Mouse (Mus musculus): ENCODE results near the gene Cpvl.

The Cpvl gene

GRCm38 (mm10) chr6:53937143-53938134 is 41.0 kb downstream of the Cpvl start:
- no peak for DNase-seq (ENCODE audit: inconsistent ontology term)

DNA sequence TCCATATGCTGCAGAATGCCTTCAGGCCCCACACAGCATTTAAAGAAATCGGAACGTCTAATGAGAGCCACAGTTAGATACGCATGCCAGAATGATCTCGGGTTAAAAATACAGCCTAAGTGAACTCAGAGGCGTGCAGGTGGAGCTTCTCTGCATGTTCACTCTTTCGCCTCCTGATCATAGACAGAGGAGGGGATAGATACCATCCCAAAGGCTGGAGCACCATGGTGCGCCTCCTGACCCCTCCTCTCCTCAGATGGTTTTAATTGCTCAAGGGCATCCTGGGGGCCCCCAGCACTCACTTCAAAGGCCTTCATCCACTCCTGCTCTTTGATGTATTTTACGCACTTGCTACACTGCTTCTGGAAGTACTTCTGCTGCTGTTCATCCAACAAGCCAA is 46.9 kb downstream of the Cpvl start:
- DNase-seq (ENCODE audit: inconsistent ontology term): no peak

GRCm38 (mm10) chr6:53929858-53930257 is 48.6 kb downstream of the Cpvl start:
- no peak for DNase-seq (ENCODE audit: inconsistent ontology term)

DNA sequence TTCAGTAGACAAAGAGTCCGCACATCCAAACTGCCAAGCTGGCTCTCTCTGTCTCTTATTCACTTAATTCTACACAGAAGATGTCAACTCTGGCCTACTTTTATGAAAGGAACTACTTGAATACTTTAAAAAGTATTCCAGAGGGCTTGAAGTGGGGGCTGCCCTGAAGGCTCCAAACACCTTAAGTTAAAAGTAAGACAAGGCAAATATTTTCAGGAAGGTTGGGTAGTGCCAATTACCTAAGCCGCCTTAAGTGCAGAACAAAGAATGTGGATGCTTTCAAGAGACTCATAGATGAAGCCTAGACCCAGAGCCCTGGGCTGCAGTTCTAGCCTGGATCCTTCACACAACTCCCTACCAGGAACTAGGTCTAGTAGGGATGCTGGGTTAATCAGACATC is 52.3 kb downstream of the Cpvl start:
- DNase-seq (ENCODE audit: inconsistent ontology term): no peak

- no peak for DNase-seq (ENCODE audit: inconsistent ontology term)
These were observed 53.3 kb downstream of the Cpvl start for GRCm38 (mm10) chr6:53925192-53925591.

DNA sequence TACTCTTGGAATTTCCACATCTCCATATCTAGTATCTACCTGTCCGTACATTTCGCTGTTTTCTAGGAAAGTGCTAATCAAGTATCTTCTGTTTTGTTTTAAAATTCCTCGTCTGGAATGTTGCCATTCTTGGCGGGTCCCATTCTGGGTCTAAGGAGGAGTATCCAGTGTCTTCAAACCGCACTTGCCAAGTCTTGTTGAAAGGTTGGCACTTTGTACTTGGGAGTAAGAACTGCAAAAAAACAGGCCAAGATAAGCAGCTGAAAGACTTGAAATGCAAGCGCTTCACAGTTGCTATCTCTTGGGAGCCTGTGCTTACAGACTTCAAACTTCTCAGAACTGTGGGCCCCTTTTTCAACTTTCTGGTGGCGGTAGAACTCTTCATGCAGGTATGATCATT is 58.4 kb downstream of the Cpvl start:
- DNase-seq (ENCODE audit: inconsistent ontology term): no peak

DNA sequence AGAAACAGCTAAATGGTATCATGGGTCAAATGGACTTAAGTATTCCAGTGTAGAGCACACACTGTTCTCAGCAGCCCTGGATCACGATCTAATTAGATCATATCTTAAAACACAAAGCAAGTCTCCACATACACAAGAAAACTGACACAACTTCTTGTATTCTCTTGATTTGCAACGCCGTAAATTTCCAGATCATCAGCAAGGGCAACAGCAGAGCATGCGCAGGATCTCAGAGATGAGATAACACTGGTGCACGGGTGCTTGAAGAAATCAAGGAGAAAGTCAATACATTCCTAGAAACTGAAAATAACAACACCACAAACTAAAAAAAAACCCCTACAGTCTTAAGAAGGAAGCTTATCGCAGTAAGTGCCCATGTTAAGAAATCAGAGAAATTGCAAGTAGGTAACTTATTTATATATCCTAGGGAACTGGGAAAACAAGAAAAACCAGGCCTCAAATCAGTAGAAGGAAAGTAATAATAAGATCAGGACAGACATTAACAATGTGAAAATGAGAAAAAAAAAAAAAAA is 61.4 kb downstream of the Cpvl start:
- no peak for DNase-seq (ENCODE audit: inconsistent ontology term)

DNA sequence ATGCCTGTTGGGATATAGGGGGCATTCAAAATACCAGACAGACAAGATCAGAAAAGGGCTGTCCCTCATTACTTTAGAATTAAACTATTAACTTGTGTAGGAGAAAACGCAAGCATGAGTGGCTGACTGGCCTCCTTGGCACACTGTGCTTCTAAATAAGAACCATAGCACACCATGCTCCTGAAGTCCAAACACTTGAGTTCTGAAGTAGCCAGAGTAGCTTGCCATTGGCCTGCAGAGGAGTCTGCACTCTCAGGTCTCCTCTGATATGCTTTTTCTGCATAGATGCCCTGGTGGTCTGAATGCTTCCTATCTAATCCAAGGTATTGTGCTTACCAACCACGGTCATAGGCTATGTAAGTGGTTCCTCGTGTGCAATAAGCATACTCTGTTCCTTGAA is 63.1 kb downstream of the Cpvl start:
- DNase-seq (ENCODE audit: inconsistent ontology term): no peak

DNA sequence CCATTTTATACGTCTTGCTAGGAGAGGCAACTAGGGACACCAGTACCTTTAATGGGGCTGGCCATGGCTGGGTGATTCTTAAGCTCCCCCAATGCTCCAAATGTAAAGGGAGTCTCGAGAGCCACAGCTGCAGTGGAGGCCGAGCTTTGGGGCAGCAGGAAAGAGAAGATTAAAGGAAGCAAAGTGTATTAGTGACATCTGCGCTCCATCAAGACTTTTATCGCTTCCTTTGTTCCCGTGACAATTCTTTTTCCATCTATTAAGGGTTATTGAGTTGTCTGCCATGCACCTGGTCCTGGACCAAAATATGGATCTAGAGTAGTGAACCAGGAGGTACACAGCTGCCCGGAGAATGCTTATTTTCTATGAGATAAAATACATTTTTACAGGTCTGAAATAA is 65.3 kb downstream of the Cpvl start:
- DNase-seq (ENCODE audit: inconsistent ontology term): no peak

- no peak for DNase-seq (ENCODE audit: inconsistent ontology term)
These were observed 66.2 kb downstream of the Cpvl start for GRCm38 (mm10) chr6:53912112-53912782.

GRCm38 (mm10) chr6:53909986-53910385 is 68.5 kb downstream of the Cpvl start:
- DNase-seq (ENCODE audit: inconsistent ontology term): no peak

DNA sequence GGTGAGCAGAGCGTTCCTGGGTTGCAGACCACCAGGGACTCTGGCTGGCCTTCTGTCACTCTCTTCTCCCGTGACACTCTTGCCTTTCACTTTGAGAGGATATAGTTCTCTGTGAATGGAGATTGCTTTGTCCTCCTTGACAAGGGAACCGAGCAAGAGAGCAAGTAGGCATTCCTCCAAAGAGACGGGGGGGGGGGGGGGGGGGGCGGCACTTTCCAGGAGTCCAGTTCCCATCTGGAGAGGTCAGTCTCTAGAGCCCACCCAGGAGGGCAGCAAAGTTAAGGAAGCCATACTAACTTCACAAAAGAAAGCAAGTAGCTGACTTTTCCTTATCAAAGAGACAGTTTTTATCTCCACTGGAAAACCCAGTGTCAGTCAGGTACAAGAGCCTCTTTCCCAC is 69.0 kb downstream of the Cpvl start:
- DNase-seq (ENCODE audit: inconsistent ontology term): no peak

GRCm38 (mm10) chr6:53906871-53907270 is 71.6 kb downstream of the Cpvl start:
- no peak for DNase-seq (ENCODE audit: inconsistent ontology term)

- no peak for DNase-seq (ENCODE audit: inconsistent ontology term)
These were observed 72.4 kb downstream of the Cpvl start for GRCm38 (mm10) chr6:53906051-53906462.

GRCm38 (mm10) chr6:53905576-53905975 is 72.9 kb downstream of the Cpvl start:
- DNase-seq (ENCODE audit: inconsistent ontology term): no peak

GRCm38 (mm10) chr6:53904703-53905395 is 73.6 kb downstream of the Cpvl start:
- DNase-seq (ENCODE audit: inconsistent ontology term): no peak

DNA sequence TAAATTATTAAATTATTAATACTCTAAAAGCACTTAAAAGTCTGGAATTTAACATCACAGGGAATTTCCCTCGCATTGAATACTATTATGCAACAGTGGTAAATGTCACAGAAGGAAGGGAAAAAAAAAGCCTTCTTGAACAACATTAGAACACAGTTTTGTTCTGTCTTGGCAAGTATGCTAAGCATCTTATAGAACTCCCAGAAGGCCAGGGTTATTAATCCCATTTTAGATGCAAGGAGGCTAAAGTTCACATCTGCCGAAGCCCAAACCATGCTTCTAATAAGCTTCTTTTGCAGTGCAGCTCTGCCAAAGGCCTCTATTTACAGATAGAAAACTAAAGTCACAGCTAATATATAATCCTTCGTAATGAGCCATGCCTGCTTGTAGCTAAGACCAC is 74.3 kb downstream of the Cpvl start:
- no peak for DNase-seq (ENCODE audit: inconsistent ontology term)

DNA sequence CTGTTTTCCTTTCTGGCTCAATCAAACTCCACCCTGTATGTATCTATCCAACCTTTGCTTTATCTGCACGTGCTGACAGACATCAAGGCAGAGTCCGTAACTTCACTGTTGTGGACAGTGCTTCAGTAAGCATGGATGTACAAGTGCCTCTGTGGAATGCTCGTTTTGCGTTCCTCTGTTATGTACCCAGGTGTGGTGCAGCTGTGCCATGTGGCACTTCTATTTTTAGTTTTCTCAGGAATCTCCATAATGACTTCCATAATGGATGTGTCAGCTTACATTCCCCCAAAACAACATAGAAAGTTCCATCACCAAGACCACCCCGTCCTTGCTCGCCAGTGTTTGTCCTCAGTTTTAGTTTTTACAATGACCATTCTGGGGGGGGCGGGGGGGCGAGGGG is 76.7 kb downstream of the Cpvl start:
- no peak for DNase-seq (ENCODE audit: inconsistent ontology term)

GRCm38 (mm10) chr6:53897872-53898464 is 80.5 kb downstream of the Cpvl start:
- DNase-seq (ENCODE audit: inconsistent ontology term): peak; percentile 84

- DNase-seq (ENCODE audit: inconsistent ontology term): no peak
These were observed 81.3 kb downstream of the Cpvl start for GRCm38 (mm10) chr6:53897126-53897525.

- DNase-seq (ENCODE audit: inconsistent ontology term): no peak
These were observed 84.7 kb downstream of the Cpvl start for GRCm38 (mm10) chr6:53893731-53894130.

DNA sequence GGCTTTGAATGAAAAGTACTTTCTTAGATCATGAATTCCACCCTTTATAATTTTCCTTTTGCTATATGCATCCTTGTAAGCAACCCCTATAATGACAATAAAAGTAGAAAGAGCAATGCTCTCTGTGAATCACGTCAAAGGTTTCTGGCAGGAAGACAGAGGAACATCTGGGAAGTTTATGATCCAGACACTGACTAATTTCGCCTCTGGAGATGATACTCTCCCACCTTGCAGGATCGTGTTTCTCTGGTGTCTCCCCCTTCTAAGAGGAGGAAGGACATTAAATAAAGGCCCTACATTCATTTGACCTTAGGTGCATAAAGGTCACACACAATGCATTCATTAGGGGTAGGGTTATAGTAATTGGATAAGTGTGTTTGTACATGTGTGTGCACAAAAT is 87.4 kb downstream of the Cpvl start:
- DNase-seq (ENCODE audit: inconsistent ontology term): no peak
